Mouse (Mus musculus): Measurements from ENCODE around the gene Mme.

Mme gene

GRCm38 (mm10) chr3:63241099-63241587 lies at the start of gene Mme:
TSS of gene Mme (plus strand) at chr3:63241537.
- no peak for DNase-seq (ENCODE audit: low spot score)

- DNase-seq (ENCODE audit: low spot score), result no peak
Observed at GRCm38 (mm10) chr3:63196565-63196964, 44.8 kb upstream of the Mme start.

DNA sequence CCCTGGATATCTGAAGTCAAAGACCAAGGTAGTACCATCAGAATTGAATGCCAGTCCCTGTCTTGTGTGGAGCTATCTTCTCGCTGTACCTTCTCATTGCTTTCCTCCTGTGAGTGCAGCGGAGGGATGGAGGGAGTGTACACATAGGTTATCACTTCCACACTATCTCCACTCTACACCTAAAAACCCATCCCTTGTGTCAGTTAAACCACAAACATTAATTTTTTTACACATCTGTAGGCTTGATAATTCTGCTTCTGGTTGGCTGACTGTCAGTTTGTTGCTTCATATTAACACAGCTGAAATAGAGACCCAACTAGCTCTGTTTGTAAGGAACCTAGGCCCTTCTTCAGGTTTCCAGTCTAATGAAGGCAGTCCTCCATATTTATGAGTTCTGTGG lies 43.3 kb upstream of the Mme start:
- no peak for DNase-seq (ENCODE audit: low spot score)

- no peak for DNase-seq (ENCODE audit: low spot score)
Observed at GRCm38 (mm10) chr3:63221867-63222591, 19.3 kb upstream of the Mme start.

DNA sequence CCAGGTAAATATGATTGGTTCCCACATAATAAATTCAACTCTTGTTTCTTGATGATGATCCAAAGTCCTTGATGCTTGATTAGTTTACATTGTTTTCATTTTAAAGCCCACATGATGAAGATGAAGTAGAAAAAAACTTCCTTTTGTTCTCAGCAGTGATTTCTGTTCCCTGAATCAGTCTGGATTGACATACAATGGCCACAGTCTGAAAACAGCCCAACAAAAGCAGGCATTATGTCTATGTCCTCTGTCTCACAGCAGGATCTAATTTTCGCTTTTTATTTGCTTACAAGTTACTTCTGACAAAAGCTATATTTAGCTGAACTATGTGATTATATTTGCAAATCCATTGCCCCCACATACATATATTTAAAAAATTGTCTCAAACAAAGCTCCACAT lies 17.7 kb upstream of the Mme start:
- no peak for DNase-seq (ENCODE audit: low spot score)

DNA sequence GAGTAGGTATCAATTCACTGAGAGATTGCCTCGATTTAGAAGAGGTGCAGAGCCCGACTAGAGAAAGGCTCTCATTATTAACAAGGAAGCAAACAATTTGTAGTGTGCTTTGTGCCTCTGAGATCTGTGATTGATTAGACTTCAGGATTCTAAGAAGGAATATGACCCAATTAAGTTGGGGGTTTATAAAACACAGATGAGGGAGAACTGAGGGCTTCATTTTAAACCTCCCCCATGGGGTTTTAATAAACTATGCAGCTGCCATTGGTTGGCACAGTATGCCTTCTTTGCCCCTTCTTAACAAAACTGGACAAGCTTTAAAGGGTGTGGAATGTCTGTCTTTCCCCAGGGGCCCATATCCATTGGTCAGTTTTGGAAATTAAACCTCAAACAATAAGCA lies 5.4 kb upstream of the Mme start:
- no peak for DNase-seq (ENCODE audit: low spot score)

DNA sequence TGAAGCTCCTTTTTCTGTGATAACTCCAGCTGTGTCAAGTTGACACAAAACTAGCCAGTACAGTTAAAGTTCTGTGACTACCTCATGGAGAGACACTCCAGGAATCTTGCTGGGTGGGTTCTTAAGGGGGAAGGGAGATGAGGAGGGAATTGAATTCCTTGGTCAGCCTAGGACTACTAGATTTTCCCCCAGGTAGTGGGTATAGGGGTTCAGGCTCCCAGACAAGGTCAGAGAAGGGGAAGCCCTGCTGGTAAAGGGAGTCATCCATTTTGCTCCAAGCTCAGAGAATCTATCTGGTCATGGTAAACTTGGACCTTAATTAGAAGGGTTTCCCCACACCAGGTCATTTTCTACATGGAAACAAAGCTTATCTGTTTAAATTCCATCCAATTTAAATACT lies 2.4 kb downstream of the Mme start:
- DNase-seq (ENCODE audit: low spot score), result no peak

GRCm38 (mm10) chr3:63272091-63272490 lies 30.8 kb downstream of the Mme start:
- DNase-seq (ENCODE audit: low spot score), result no peak

DNA sequence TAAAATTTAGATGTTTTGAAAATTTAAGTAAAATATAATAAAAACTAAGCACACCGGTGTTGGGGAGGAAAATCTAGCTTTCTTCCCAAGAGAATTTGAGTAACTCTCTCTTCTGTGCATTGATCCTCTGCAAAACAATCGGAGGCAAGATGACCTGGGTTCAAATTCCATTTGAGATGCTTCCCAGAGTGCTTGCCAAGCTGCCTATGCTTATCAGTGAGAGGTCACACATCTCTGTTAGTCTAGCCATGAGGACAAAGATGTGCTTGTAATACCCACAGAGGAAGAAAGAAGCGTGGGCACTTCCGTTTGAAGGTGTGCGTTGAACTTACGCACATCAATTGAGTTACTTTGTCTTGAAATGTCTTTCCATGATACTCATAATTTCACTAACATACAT lies 53.0 kb downstream of the Mme start:
- no peak for DNase-seq (ENCODE audit: low spot score)

DNA sequence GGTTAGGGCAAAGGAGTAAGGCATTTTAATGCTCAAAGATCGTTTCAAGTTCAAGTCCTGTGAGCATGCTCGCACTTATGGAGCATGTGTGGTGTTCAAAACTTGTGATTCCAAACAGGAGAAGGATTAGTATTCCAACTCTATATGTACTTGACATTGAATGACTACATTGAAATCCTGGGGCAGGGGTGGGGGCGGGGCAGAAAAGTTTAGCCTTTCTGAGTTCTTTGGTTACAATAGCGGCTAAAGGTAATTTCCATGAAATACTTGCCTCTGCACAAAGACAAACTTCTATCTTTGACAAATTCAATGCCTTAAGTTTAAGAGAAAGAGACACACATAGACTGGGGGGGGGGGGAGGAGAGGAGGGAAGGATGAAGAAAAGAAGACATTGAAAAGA lies 53.5 kb downstream of the Mme start:
- DNase-seq (ENCODE audit: low spot score), result no peak

GRCm38 (mm10) chr3:63295237-63295636 lies 53.9 kb downstream of the Mme start:
- DNase-seq (ENCODE audit: low spot score), result peak; percentile 78

GRCm38 (mm10) chr3:63295657-63296231 lies 54.4 kb downstream of the Mme start:
- DNase-seq (ENCODE audit: low spot score), result peak; percentile 80

DNA sequence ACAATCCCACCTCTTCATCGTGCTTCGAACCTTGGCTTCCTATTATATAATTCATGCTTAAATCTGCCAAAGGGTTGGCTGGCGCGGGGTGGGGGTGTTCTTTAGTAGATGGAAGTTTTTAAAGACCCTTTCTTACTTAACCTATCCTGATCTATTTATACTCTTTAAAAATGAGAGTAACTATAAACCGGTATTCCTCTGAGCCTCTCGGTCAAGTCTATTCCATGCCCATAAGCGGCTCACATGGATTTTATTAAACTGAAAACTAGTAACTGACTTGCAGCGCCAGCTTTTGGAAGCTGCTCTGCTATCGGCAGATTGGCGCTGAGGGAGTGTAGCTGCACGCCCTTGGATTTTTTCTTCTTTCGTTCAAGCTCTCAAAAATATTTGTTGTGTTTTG lies 55.1 kb downstream of the Mme start:
- no peak for DNase-seq (ENCODE audit: low spot score)

DNA sequence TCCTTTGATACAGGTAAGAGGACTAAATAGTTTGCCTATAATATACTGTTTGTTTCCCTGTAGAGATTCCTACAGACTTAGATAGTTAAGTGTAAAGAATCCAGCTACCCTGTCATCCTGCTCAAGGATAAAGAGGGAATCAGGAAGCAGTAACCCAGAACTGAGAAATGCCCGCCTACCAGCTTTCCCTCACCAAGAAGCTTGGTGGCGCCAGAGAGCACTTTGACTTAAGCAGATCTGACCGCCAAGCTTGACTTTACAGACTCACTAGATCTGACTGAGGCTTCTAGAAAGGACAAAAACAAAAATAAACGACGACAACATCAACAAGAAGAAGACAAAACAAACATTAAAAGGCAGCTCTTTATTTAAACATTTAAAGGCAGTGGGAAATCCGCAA lies 56.5 kb downstream of the Mme start:
- peak; percentile 87 for DNase-seq (ENCODE audit: low spot score)

DNA sequence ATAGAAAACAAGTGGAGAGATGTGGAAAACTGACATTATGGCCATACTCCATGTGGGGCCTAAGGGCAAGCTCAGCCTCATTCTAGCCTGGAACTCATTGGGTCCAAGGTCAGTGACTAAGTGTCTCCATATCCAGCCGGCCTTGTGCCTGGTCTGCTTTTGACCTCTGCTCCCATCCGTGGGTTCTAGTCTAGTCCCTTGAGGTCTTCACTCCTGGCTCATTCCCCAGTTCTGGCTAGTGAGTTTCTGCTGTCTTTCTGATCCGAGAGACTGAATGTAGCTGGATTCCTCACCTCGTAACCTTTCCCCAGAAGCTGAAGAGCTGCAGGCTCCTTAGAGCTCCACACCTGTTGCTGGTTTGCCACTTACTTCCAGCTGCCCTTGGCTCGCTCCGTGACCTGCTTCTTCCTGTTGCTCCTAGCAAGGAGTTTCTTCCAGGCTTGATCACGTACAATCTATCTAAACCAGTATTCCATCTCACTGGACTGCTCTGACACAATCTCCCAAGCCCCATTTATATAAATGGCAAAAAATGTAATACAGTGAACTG lies 73.9 kb downstream of the Mme start:
- no peak for DNase-seq (ENCODE audit: low spot score)

DNA sequence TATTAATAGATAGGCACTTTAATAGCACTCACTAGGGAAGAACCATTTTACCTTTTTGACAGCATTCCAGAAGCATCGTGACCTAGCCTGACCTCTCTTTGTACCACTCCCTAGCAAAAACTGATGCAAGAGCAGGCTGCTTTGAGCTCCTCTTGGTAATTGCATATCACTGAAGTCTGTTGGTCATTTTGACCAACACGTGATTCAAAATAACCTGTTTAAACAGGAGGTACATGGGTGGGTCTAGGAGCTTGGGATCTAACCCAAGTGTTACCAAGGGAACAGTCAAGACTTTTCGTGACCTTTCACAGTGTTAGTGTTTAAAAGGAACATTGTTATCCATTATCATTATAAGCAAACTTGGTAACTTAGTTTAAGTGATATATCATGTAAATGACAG lies 76.2 kb downstream of the Mme start:
- DNase-seq (ENCODE audit: low spot score), result no peak

- no peak for DNase-seq (ENCODE audit: low spot score)
Observed at GRCm38 (mm10) chr3:63325615-63326014, 84.3 kb downstream of the Mme start.

GRCm38 (mm10) chr3:63340110-63340509 lies 98.8 kb downstream of the Mme start:
- DNase-seq (ENCODE audit: low spot score), result no peak

GRCm38 (mm10) chr3:63340546-63340945 lies 99.2 kb downstream of the Mme start:
- DNase-seq (ENCODE audit: low spot score), result no peak

- no peak for DNase-seq (ENCODE audit: low spot score)
Observed at GRCm38 (mm10) chr3:63341481-63341880, 100.1 kb downstream of the Mme start.

DNA sequence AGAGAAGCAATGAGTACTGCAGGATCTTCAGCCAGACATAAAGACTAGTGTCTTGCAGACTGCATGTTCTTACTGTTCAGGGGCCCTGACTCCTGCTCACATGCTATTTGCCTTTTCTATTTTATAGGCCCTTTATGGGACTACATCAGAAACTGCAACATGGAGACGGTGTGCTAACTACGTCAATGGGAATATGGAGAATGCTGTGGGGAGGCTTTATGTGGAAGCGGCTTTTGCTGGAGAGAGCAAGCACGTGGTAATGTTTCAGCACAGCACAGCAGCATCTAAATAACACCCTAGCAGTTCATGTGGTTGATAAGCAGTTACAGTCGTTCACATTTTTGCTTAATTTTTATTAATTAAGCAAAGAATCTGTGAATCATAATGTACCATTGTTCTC lies 103.7 kb downstream of the Mme start:
- no peak for DNase-seq (ENCODE audit: low spot score)

GRCm38 (mm10) chr3:63348893-63349426 lies 107.6 kb downstream of the Mme start:
- no peak for DNase-seq (ENCODE audit: low spot score)

- DNase-seq (ENCODE audit: low spot score), result no peak
Observed at GRCm38 (mm10) chr3:63350242-63350641, 108.9 kb downstream of the Mme start.

Data from testis, postnatal 10 days (tissue).